Mouse (Mus musculus): Measurements from ENCODE around the gene Kif26a.

Kif26a gene

GRCm38 (mm10) chr12:112214441-112214857, 68.4 kb downstream of the Kif26a start:
- intact Hi-C loops (cut with DNase I): no loop called here

- intact Hi-C loops (cut with DNase I): no loop called here
Measured at GRCm38 (mm10) chr12:112215545-112215944, 69.5 kb downstream of the Kif26a start.

GRCm38 (mm10) chr12:112217021-112217420, 71.0 kb downstream of the Kif26a start:
- intact Hi-C loops (cut with DNase I): no loop called here

GRCm38 (mm10) chr12:112217681-112218080, 71.7 kb downstream of the Kif26a start:
- intact Hi-C loops (cut with DNase I): no loop called here

- intact Hi-C loops (cut with DNase I): no loop called here
Measured at GRCm38 (mm10) chr12:112221290-112221689, 75.3 kb downstream of the Kif26a start.

- intact Hi-C loops (cut with DNase I): no loop called here
Measured at GRCm38 (mm10) chr12:112221754-112222439, 75.9 kb downstream of the Kif26a start.

- intact Hi-C loops (cut with DNase I): no loop called here
Measured at GRCm38 (mm10) chr12:112223721-112224337, 77.8 kb downstream of the Kif26a start.

GRCm38 (mm10) chr12:112226238-112226637, 80.2 kb downstream of the Kif26a start:
- intact Hi-C loops (cut with DNase I): no loop called here

GRCm38 (mm10) chr12:112226656-112227055, 80.6 kb downstream of the Kif26a start:
- intact Hi-C loops (cut with DNase I): no loop called here

GRCm38 (mm10) chr12:112229084-112229483, 83.1 kb downstream of the Kif26a start:
- intact Hi-C loops (cut with DNase I): no loop called here

GRCm38 (mm10) chr12:112230196-112230595, 84.2 kb downstream of the Kif26a start:
- intact Hi-C loops (cut with DNase I): no loop called here

Small RNA genes lying within 50 kb of the gene (microRNA-seq; reads per million reads assigned to microRNA genes)
- 601 to 768 reads per million in 2 experiments for gene Mir203
- 0 reads per million in 2 experiments for gene Mir3073a
- gene Mir3073b: 0 reads per million in 2 experiments

Data from adrenal gland (tissue).